Mouse (Mus musculus) heart, postnatal 4 days (tissue): ENCODE measurements around the gene Zfp683. TPM values are rescaled to one million over a fixed set of nuclear protein-coding genes. Genes with fewer than 3 reads are reported as not detected.
A peak's percentile ranks its signal among the peaks of the same experiment; 100 is the strongest.

Experiments used
- DNase-seq: peaks from one replicate; pipeline ENCODE4 v3.0.0; 2021
- total RNA-seq, 2 experiments: library from RNA; stranded (reverse); gene quantifications; 2 replicates each; pipeline ENCODE4 v1.2.3; 2021

Zfp683 gene
- total RNA-seq, 2 experiments from 2014 or later, result not detected

GRCm38 (mm10) chr4:134052560-134052959 is 1.1 kb upstream of the Zfp683 start:
- DNase-seq, result peak; percentile 76

DNA sequence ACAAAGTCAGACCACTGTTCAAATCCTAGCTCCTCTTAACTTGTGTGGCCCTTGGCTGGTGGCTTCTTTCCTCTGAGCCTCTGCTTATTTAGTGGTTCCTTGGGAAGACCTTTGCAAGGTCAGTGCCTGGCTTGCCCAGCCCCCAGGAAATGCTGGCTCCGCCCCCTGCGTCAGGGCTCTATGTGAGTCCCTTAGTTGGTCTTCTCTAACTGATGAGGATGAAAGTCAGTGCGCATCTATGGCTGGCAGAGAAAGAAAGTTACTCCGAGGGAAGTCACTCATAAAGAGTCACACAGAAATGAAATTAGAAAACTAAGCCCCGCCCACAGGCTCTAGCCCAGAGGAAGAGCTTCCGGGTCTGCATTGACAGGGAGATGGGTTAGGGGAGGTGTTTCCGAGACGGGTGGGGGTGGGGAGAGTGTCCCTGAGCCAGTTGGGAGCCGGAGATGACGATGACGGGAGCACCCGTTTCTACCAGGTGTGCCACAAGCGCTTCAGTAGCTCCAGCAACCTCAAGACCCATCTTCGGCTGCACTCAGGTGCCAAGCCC is 4.6 kb downstream of the Zfp683 start:
- no peak for DNase-seq

GRCm38 (mm10) chr4:134058908-134059307 is 5.3 kb downstream of the Zfp683 start:
- DNase-seq, result no peak

- DNase-seq, result no peak
Measured at GRCm38 (mm10) chr4:134060135-134060865, 6.7 kb downstream of the Zfp683 start, which contains the start of gene Crybg2. Gene Crybg2, plus strand, starts transcription at chr4:134060815.

DNA sequence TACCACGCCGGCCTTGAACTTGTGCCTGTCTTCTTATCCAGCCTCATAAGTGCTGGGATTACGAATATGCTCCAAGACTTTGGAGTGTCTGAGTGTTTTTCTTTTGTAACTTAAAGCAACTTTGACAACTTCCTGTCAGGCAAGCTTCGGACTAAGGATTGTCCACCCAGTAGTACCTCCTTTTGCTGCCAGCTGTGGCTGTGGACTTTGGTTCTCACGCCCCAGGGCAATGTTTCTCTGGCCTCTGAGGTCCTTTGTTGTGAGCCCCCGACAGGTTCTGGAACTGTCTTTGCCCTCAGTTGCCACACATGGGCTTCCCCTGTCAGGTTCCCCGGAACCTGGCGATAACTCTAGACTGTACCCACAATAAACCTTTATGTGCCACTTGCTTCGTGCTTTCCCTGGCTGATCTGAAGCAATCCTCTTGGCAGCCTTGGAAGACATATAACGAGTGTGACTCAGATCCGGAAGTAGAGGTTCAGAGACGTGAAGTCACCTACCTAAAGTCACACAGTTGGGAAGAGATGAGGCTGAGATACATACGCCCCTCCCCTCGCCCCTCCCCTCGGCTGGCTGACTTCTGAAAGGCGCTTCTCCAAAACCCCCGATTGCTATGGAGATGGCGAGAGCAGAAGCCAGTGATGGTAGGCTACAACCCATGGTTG is 7.7 kb downstream of the Zfp683 start:
- no peak for DNase-seq

DNA sequence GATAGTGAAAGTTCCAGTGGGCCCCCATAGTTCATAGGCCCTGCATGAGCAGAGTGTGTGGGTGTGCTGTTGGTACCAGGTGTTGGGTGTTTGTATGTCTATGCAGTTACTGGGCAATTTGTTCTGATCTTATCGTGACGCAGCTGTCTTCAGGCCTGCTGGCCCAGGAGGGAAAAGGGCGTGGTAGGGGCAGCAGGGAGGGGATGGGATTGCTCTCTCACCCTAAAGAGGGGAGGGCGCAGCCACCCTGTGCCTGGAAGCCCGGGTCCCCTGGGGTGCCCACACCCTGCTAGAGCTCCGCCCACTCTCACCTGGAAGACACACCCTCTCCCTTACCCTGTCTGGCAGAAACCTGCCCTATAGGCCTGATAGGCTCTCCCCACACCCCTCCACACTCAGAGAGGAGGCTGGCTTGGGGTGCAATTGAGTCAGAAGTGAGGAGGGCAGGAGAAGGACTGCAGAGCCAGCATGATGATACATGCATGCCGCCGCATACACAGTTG is 8.4 kb downstream of the Zfp683 start:
- DNase-seq, result no peak

DNA sequence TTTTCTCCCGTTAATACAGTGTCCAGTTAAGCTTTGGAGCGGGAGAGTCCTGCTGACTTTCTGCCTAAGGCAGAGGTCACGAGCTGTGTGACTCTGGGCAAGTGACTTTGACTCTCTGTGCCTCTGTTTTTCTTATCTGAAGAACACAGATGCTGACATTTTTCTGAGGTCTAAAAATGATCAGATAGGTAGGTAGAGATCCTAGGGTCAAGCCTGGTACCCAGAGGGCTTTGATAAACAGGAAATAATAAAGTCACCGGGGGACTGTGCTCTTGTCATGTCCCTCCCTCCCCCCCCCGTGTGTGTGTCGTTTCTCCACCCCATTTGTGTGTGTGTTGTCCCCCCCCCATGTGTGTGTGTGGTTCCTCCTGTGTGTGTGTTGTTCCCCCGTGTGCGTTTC is 8.9 kb downstream of the Zfp683 start:
- no peak for DNase-seq

DNA sequence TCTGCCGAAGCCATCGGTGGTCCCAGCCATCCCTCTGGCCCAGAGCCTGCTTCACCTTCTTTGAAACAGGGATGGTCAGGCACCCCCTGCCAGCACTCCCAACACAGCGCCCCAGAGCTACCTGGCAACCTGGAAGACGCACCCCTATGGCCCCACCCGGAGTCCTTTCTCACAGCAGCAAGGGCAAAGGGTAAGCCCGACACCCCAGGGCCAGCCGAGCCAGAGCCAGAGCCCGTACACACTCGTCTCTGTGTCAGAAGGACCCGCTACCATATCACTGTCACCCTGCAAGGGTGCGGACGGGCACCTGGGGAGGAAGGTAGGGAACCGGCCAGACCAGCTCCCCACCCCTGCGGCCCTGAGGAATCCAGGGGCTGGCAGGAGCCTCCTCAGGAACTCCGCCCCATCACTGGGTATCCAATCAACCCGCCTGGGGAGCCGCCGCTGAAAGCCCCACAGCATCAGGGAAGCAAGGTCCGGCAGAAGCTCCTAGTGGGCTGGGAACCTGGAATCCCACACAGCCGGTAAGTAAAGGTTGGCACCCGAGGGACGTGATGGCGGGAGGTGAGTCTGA is 11.9 kb downstream of the Zfp683 start:
- DNase-seq, result no peak

DNA sequence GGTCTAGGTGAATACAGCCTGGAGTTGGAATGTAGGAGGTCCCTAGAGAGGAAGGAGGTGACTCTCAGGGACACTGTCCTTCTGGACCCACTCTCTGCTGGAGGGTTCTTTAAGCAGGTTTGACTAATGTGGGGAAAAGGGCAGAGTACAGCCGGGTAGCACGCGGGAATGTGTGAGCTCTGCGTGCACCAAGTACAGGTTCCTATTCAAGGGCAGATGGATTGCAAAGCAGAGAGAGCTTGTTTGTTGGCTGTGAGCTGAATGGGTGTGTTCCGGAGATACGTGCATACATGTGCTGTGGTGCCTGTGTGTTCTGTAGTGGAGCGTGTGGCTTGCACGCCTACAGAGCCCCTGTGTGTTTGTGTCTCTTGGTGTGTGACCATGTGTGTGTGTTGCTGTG is 13.7 kb downstream of the Zfp683 start:
- no peak for DNase-seq

GRCm38 (mm10) chr4:134067833-134068544 is 14.4 kb downstream of the Zfp683 start:
- DNase-seq, result no peak

DNA sequence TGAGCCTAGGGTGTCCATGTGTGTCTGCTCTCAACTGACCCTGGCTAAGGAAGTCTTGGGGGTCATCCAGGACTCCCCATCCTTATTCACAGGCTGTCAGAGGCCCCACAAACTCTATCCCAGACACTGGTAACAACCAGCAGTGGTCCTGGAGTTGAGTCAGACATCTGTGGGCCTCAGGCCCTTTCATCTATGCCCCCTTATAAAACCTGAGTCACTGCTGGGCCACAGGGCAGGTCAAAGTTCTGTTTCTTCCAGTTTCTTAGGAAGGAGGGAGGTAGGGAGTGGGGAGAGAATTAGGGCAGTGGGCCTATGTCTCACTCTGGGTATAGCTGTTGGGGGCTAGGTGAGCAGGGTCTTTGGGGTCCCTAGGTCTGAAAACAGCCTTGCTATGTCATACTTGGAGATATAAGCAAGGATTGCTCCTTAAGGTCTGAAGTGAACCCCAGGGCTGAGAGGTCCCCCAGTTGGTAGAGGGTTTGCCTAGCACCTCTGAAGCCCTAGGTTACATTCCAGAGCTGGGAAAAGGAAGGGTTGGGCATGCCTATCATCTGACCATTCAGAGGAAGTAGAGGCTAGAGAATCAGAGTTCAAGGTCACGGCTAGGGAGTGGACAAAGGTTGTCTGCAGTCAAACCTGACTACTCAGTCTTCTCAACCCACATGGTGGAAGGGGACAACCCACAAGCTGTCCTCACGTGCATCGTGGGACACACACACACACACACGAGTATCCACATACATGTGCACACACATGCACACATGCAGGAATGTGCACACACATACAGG is 15.3 kb downstream of the Zfp683 start:
- DNase-seq, result no peak

GRCm38 (mm10) chr4:134078694-134079093 is 25.1 kb downstream of the Zfp683 start:
- DNase-seq, result peak; percentile 68

DNA sequence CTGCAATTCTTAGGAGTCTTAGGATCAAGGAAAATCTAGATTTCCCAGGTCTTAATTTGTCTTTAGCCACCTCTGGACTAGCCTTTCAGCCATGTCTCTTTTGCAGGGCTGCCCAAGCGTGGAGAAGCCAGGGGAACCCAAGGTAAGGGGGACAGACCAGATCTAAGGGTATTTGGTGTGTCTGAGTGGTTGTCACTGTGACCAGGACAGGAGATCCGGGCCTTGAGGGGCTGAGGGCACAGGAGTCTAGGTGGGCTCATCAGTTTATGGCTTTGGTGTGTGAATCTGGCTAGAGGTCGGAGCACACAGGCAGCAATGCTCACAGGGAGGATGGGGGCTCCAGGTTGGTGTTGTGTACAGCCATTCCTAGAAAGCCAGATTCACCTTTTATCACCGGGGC is 27.0 kb downstream of the Zfp683 start:
- DNase-seq, result no peak

DNA sequence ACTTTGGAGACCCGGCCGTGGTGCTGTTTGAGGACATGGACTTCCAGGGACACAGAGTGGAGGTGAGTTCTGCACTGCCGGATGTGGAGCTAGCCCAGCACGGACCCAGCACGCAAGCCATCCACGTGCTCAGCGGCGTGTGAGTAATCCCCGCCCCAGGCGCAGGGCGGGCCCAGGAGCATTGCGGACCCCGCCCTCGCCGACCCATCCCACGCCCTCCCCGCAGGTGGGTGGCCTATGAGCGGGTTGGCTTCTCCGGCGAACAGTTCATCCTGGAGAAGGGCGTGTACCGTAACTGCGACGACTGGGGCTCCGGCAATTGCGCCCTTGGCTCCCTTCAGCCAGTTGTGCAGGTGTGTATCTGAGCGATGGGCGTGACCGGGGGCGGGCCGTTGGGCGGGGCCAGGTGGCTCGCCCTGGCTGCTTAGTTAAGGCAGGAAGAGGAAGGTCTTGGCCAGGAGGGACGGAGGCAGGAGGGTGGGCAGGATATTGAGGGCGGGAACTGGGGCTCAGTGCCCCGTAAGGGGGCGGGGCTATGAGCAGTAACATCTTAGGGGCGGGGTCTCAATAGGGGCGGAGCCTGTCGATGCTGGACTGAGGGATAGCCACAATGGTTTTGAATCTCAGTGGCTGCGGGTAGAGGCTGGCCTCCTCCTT is 28.2 kb downstream of the Zfp683 start:
- peak; percentile 45 for DNase-seq

DNA sequence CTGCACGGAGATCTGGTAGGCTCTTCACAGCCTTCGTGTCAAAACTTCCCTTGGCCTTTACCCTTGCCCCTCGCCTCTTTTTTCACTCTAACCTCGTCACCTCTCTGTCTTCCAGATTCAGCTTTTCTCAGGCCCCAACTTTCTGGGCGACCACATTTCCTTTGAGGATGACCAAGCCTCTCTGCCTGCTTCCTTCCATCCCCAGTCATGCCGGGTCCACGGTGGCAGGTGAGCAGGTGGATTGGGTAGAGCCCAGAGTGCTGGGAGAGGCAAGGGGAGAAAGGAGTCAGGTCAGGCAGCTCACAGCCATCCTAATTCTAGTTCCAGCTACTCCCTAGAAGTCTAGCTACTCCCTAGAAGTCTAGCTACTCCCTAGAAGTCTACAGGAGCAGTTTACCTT is 28.8 kb downstream of the Zfp683 start:
- DNase-seq, result no peak

DNA sequence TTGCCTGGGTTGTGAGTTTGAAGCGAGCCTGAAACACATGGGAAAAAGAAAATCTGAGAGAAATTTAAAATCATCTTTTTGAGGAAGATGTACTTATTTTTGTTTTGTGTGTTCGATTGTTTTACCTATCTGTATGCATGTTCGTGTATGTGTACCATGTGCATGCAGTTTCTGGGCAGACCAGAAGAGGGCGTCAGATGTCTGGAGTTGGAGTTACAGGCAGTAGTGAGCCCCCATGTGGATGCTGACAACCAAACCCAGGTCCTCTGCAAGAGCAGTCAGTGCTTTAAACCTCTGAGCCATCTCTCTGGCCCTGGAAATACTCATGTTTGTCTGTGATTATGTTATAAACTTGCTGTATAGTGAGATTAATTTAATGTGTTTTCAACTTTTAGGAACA is 31.4 kb downstream of the Zfp683 start:
- DNase-seq, result no peak

DNA sequence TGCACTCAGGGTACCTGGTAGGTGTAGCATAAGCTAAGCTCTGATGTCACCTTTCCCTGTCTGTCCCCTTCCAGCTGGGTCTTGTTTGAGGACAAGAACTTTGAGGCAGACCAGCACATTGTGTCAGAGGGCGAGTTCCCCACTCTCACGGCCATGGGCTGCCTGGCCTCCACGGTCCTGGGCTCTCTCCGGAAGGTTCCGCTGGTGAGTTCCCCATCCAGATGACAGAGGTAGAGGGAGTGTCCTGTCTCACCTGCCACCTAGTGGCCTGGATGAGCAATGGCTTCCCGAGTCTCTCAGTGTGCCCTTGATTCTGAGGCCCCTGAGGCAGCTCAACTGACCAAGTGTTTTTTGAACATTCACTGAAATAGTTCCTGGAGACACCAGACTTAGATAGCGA is 33.8 kb downstream of the Zfp683 start:
- peak; percentile 47 for DNase-seq

GRCm38 (mm10) chr4:134089029-134089428 is 35.4 kb downstream of the Zfp683 start:
- no peak for DNase-seq

DNA sequence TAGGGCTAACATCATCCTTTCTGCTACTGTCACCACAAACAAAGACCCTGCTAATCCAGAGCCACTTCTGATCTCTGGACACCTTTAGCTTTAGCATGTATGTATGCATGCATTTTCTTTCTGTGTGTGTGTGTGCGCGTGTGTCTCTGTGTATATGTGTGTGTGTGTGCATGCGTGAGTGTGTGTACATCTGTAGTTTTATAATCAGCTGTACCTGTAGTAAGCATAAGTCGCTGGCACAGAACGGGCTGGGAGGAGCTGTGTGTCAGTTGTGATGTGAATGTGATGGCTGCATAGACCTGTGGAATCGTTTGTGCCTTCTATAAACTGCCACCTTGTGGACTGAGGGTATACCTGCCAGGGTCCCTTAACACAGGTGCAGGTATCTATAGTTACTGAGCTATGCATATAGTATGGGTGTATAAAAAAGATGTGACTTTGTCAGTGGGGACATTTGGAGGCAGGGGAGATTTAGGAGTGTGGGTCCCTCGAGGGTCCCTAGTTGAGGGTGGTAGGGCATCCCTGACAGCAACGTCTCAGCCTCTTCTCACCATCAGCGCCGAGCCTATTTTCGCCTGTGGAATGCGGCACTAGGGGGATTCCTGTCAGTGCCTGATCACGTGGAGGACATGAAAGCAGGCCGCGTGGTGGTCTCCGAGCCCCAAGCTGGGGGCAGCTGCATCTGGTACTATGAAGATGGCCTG is 37.0 kb downstream of the Zfp683 start:
- DNase-seq, result no peak

GRCm38 (mm10) chr4:134091225-134091529 is 37.5 kb downstream of the Zfp683 start:
- DNase-seq, result no peak
